12 mouse cellular contexts compared by ENCODE assay signal in the genomic region with DNA sequence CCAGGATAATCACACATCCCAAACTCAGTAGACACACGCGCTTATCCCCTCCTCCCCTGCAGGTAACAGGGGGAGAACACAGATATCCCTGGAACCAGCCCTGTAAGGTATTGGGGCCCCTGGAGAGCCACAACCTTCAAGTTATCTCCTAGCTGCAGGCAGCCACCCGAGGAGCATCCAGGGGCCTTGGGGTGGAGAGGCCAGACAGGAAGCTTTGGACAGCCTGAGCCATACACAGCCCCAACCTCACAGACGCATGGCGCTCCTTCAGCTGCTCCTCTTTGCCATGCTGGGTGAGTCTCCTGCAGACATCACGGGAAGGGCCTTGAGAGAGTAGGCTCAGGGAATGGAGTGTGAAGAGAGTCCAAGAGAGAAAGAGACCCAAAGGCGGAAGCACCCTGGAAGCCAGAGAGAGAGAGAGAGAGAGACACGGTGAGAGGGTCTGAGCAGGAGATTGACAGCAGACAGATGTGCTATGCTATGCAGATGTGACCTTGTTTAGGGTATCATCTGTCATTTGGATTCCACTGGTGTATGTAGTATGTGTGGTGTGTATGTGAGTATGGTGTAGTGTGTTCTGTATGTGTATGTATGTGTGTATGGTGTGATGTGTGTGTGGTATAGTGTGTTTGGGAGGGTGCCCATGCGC. TPM values are rescaled to one million over a fixed set of nuclear protein-coding genes. Genes with fewer than 3 reads are reported as not detected.
DNase-seq lines count a peak whose midpoint lies in the region; ATAC-seq and TF ChIP-seq lines count a peak whose summit lies in the region.
"Had no signal": no experiment of that assay in that cellular context is flagged by ENCODE, and none has a peak within 500 bp of the region (broad histone marks: within the 10 kb centered on the region; RNA-seq: fewer than 3 reads in every experiment).

TSS of gene 6030468B19Rik (plus strand) at position 150 of the 649 bp plus-strand sequence.

- no peaks in the 10 kb centered on the region for H3K36me3 ChIP-seq in embryonic facial prominence, embryonic 11.5 days (replicated peaks; ENCODE audit: control insufficient read depth, insufficient read depth, low read depth, low read length)
- peaks cover 32% of the 10 kb centered on the region for H3K36me3 ChIP-seq in liver, embryonic 14.5 days (replicated peaks; ENCODE audit: control insufficient read depth, insufficient read depth, low read depth)
- no peaks in the 10 kb centered on the region for H3K36me3 ChIP-seq in stomach, embryonic 15.5 days
- H3K36me3 ChIP-seq: midbrain, embryonic 15.5 days had no signal

- no peak within 1 kb of the TSS for H3K27ac ChIP-seq in embryonic facial prominence, embryonic 11.5 days (replicated peaks; ENCODE audit: low read depth, low read length)
- peak within 1 kb of the TSS; percentile 99 for H3K27ac ChIP-seq in liver, embryonic 14.5 days
- H3K27ac ChIP-seq in stomach, embryonic 15.5 days = no peak within 1 kb of the TSS
- H3K27ac ChIP-seq: midbrain, embryonic 15.5 days had no signal

- H3K4me1 ChIP-seq in embryonic facial prominence, embryonic 11.5 days (ENCODE audit: control insufficient read depth, insufficient read depth, low read length) = no peaks in the 10 kb centered on the region
- H3K4me1 ChIP-seq in liver, embryonic 14.5 days (replicated peaks; ENCODE audit: control insufficient read depth in 2 of 2, insufficient read depth in 2 of 2, low read length in 1 of 2) = peaks cover 44 to 54% of the 10 kb centered on the region in 2 experiments
- H3K4me1 ChIP-seq in stomach, embryonic 15.5 days = peaks cover 12% of the 10 kb centered on the region
- H3K4me1 ChIP-seq: midbrain, embryonic 15.5 days had no signal

- peak; percentile 60 for DNase-seq in spleen, adult 12 weeks (ENCODE audit: low spot score)
- no peak for DNase-seq in spleen, adult 18-20 months
- no peak for DNase-seq in embryonic facial prominence, embryonic 11.5 days (ENCODE audit: low spot score)
- DNase-seq in liver, embryonic 14.5 days (ENCODE audit: low read depth in 3 of 3, low spot score in 3 of 3) = peak; percentile 91 to 93 (median 93)
- no peak for DNase-seq in left cerebral cortex, adult 11 months (ENCODE audit: low spot score)
- no peak for DNase-seq in cerebellum, adult 8-10 months
- DNase-seq in embryo, embryonic 9.5 days (ENCODE audit: extremely low spot score) = no peak
- DNase-seq: adrenal gland, postnatal 14 days; heart, postnatal 36 days; kidney, postnatal 10 days had no signal

- 0 out of 2 replicates have a peak, but pooled peaks have one; percentile 24 for TF ChIP-seq CTCF in liver, embryonic 14.5 days (IDR thresholded peaks at IDR 0.05; ENCODE audit: low read depth)

- H3K4me2 ChIP-seq in embryonic facial prominence, embryonic 11.5 days (ENCODE audit: low read depth, low read length) = no peak within 1 kb of the TSS
- H3K4me2 ChIP-seq in liver, embryonic 14.5 days (ENCODE audit: low read depth) = peak within 1 kb of the TSS; percentile 87
- no peak within 1 kb of the TSS for H3K4me2 ChIP-seq in stomach, embryonic 15.5 days
- H3K4me2 ChIP-seq: midbrain, embryonic 15.5 days had no signal

- WGBS in embryonic facial prominence, embryonic 11.5 days = 53% methylated on average over 9 of the region's 9 CpGs
- 9% methylated on average over 9 of the region's 9 CpGs for WGBS in liver, embryonic 14.5 days (ENCODE audit: insufficient replicate concordance)
- WGBS in stomach, embryonic 15.5 days = 45% methylated on average over 9 of the region's 9 CpGs

- peak; percentile 98 for TF ChIP-seq EP300 in liver, embryonic 14.5 days (IDR thresholded peaks at IDR 0.05; ENCODE audit: low read depth)

- 0 out of 2 replicates have a peak, but pooled peaks have one; percentile 29 for ATAC-seq in embryonic facial prominence, embryonic 11.5 days (replicated peaks; ENCODE audit: insufficient number of reproducible peaks, low FRiP score, low TSS enrichment, low read depth)
- peak; percentile 93 for ATAC-seq in liver, embryonic 14.5 days (ENCODE audit: insufficient read depth)
- ATAC-seq in stomach, embryonic 15.5 days (ENCODE audit: insufficient read depth, low FRiP score, low read depth) = peak; percentile 90
- ATAC-seq: midbrain, embryonic 15.5 days had no signal

- H3K9me3 ChIP-seq in embryonic facial prominence, embryonic 11.5 days (replicated peaks; ENCODE audit: control insufficient read depth, low read length) = no peaks in the 10 kb centered on the region
- no peaks in the 10 kb centered on the region for H3K9me3 ChIP-seq in liver, embryonic 14.5 days (ENCODE audit: control insufficient read depth, low read length)
- H3K9me3 ChIP-seq in stomach, embryonic 15.5 days = no peaks in the 10 kb centered on the region
- H3K9me3 ChIP-seq: midbrain, embryonic 15.5 days had no signal

- no peak within 1 kb of the TSS for H3K4me3 ChIP-seq in embryonic facial prominence, embryonic 11.5 days (ENCODE audit: low read depth, low read length)
- peak within 1 kb of the TSS; percentile 77 to 88 for H3K4me3 ChIP-seq in liver, embryonic 14.5 days (ENCODE audit: insufficient read depth in 1 of 2, low read depth in 2 of 2, low read length in 2 of 2)
- H3K4me3 ChIP-seq in stomach, embryonic 15.5 days (replicated peaks) = 0 out of 2 replicates have a peak within 1 kb of the TSS, but pooled peaks have one; percentile 5
- H3K4me3 ChIP-seq: midbrain, embryonic 15.5 days had no signal

- no peaks in the 10 kb centered on the region for H3K27me3 ChIP-seq in embryonic facial prominence, embryonic 11.5 days (ENCODE audit: control insufficient read depth, insufficient read depth, low read length)
- H3K27me3 ChIP-seq in liver, embryonic 14.5 days (ENCODE audit: control insufficient read depth, insufficient read depth, low read length) = no peaks in the 10 kb centered on the region
- H3K27me3 ChIP-seq in stomach, embryonic 15.5 days (replicated peaks) = no peaks in the 10 kb centered on the region
- H3K27me3 ChIP-seq: midbrain, embryonic 15.5 days had no signal

- H3K9ac ChIP-seq in embryonic facial prominence, embryonic 11.5 days (replicated peaks; ENCODE audit: low read length) = no peak within 1 kb of the TSS; the same call in 1 of the 2 replicates
- H3K9ac ChIP-seq in liver, embryonic 14.5 days (replicated peaks) = peak within 1 kb of the TSS; percentile 85
- no peak within 1 kb of the TSS for H3K9ac ChIP-seq in stomach, embryonic 15.5 days
- H3K9ac ChIP-seq: midbrain, embryonic 15.5 days had no signal

RNA-seq across cellular contexts. Expression of gene 6030468B19Rik, which starts in this region (rescaled TPM):
- 0.27 and 0.67 TPM in 2 replicates for polyA plus RNA-seq in embryonic facial prominence, embryonic 11.5 days (2014; fragmentation: Nextera tagmentation; extraction: Ambion mirVana)
- 104 and 133 TPM in 2 replicates for polyA plus RNA-seq in liver, embryonic 14.5 days (2012; rRNA removed)
- polyA plus RNA-seq in liver, embryonic 14.5 days (2014; fragmentation: Nextera tagmentation; extraction: Ambion mirVana) = 67.1 and 78.0 TPM in 2 replicates
- 2.0 and 7.2 TPM in 2 replicates for polyA plus RNA-seq in stomach, embryonic 15.5 days (2015; fragmentation: Nextera tagmentation; extraction: Ambion mirVana)
- polyA plus RNA-seq: midbrain, embryonic 15.5 days had no signal

Comparison
In these comparisons a context has a peak if more than half of its experiments do, and no peak if none do; other contexts are left out.
1. DNase-seq: peak in spleen, adult 12 weeks (single experiment) and liver, embryonic 14.5 days (3 of 3); none in spleen, adult 18-20 months (0 of 2), embryonic facial prominence, embryonic 11.5 days (single experiment), left cerebral cortex, adult 11 months (single experiment), cerebellum, adult 8-10 months (single experiment) and embryo, embryonic 9.5 days (single experiment).
2. Peak in ATAC-seq in embryonic facial prominence, embryonic 11.5 days; RNA of the gene not detected or under 1 TPM.
3. ATAC-seq: peak in every context shown above with its lines; median percentile 93 in liver, embryonic 14.5 days; 90 in stomach, embryonic 15.5 days; 29 in embryonic facial prominence, embryonic 11.5 days.